Mouse (Mus musculus) heart, postnatal 10 days (tissue): Measurements from ENCODE around the gene Mcur1. TPM values are rescaled to one million over a fixed set of nuclear protein-coding genes. Genes with fewer than 3 reads are reported as not detected.

Experiments used
- DNase-seq, 2 experiments: peaks; one replicate each; pipeline ENCODE4 v3.0.0; 2021
- intact Hi-C: fragments of 180-260 bp; cut with DNase I; formaldehyde crosslinking; loops from one replicate; pipeline ENCODE4 v1.15.1; 2025
- total RNA-seq, 2 experiments: library from RNA; stranded (reverse); gene quantifications; 2 replicates each; pipeline ENCODE4 v1.2.3; 2021

Gene Mcur1
- total RNA-seq = 10 to 100 TPM; 43.3 to 47.3 TPM

- intact Hi-C loops = loop anchor here (2.0 to 5.0 kb wide), 2 partner anchors 79 to 138 kb away; partner anchors contain the start of gene Ranbp9
- peak; percentile 96 to 97 for DNase-seq
These were observed at the start of gene Mcur1 for GRCm38 (mm10) chr13:43559711-43560457. Gene Mcur1, minus strand, starts transcription at chr13:43560191.

GRCm38 (mm10) chr13:43608854-43609253, 48.9 kb upstream of the Mcur1 start:
- no peak for DNase-seq
- intact Hi-C loops = no loop called here

- intact Hi-C loops = loop anchor here (5.0 kb wide), 1 partner anchor 74 kb away; no protein-coding TSS in a partner anchor
- DNase-seq = peak; percentile 34 to 42
These were observed 43.1 kb upstream of the Mcur1 start for GRCm38 (mm10) chr13:43603042-43603441.

- intact Hi-C loops = loop anchor here (5.0 kb wide), 1 partner anchor 75 kb away; no protein-coding TSS in a partner anchor
- no peak for DNase-seq
These were observed 42.4 kb upstream of the Mcur1 start for GRCm38 (mm10) chr13:43602440-43602839.

DNA sequence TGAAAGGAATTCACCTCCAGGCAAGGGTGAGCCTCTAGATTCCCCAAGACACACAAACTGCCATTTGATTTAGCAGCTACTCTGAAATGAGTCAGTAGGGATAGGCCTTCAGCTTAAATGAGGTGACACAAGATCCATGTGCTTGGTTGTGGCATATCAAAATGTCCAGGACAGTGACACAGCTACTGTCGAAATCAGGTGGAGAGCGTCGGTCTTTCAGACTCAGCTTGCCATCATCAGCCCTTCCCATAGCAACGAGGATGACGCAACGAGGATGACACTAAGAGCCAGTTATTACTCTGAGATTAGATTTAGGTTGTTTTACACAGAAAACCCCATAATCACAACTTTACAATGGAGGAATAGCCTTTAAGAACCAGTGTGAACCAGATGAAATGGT, 41.0 kb upstream of the Mcur1 start:
- DNase-seq = no peak
- intact Hi-C loops = loop anchor here (5.0 kb wide), 1 partner anchor 76 kb away; no protein-coding TSS in a partner anchor

GRCm38 (mm10) chr13:43595896-43596295, 35.9 kb upstream of the Mcur1 start:
- intact Hi-C loops = loop anchor here (1.0 to 10.0 kb wide), 3 partner anchors 129 to 1379 kb away; no protein-coding TSS in a partner anchor
- peak; percentile 75 to 80 for DNase-seq

DNA sequence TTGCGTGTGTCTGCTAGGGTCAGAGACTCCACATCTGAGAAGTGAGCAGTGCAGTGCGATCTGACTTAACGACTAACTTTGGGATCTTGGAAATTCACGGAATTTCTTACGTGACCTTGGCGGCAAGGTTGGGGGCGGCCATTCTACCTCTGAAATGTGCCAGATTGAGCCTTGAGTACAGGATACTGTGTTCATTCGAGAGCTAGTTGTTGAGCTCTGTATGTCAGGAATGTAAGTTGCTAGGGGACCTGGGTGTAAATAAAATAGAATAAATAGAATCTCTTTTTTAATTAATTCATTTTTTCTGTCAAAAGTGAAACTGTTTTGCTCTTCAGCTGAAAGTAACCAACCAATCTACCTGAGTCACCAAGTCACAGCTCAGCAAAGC, 32.7 kb upstream of the Mcur1 start:
- intact Hi-C loops = loop anchor here (10.0 kb wide), 1 partner anchor 1382 kb away; no protein-coding TSS in a partner anchor
- no peak for DNase-seq

GRCm38 (mm10) chr13:43591828-43592680, 32.1 kb upstream of the Mcur1 start:
- intact Hi-C loops = loop anchor here (10.0 kb wide), 1 partner anchor 1383 kb away; no protein-coding TSS in a partner anchor
- no peak for DNase-seq

DNA sequence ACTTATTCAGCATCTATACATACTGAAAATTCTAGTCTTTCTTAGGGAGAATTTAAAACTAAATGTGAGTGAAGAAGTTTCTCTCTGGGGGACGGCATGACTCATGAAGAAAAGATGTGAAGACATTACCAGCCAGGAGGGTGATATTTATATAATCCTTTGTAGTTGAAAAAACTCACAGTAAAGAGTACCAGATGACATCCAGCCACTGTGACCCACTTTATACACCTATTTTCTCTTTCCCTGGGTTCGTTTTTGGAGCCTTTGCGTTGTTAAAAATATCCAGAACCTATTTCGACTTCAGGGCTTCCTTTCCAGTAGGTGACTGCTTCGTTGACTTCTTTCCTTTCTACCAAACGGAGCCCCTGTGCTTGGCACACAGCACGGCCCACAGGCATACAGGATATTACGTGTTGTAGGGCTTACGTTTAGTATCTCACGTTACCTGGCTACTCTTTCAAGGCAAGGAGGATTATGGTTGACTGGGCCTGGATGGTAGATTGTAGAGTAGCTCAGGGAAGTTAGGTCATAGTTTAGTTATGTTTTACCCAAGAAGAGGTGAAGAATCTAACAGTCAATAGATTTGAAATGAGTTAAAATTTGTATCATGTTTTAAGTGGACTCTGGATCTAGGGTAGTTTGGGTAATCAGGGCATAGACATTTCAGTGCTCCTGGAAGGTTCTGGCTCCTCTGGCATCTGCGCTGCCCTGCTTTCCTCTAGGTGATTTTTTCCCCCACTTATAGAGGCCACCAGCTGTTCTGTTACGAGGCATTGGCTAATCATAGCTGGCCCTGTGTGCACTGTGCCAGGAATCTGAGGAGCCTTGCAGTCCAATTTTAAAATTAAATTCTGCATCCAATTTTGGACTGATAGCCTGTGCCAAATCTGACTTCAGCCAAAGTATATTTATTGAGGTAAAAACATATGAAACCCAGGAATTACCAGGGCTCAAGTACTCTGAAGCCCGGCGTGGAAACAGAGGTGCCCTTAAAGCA, 28.2 kb upstream of the Mcur1 start:
- intact Hi-C loops = no loop called here
- DNase-seq = peak; percentile 41 to 48

DNA sequence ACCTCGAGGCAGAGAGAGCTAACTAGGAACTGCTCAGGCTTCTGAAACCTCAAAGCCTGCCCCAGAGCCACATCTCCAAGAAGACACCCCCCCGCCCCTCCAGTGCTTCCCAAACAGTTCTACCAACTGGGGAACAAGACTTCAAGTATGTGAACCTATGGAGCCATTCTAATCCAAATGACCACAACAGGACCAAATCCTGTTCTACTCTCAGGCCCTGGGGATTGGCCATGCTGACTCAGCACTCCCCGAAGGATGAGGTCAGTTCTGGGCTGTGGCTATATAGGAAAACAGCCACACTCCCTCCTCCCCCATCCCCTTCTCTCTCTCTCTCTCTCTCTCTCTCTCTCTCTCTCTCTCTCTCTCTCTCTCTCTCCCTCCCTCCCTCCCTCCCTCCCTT, 27.0 kb upstream of the Mcur1 start:
- intact Hi-C loops = no loop called here
- no peak for DNase-seq

DNA sequence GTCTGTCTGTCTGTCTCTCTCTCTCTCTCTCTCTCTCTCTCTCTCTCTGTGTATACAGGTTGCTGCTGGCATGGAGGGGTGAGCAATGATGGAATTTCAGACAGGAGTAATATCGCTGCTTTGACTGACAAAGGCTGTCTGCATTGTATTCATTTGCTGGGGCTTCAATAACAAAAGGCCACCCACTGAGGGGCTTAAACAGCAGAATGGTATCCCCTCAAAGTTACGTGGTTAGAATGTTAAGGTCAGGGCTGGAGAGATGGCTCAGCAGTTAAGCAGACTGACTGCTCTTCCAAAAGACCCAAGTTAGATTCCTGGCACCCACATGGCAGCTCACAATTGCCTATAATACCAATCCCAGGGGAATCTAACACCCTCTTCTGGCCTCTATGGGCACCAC, 25.3 kb upstream of the Mcur1 start:
- no peak for DNase-seq
- intact Hi-C loops = no loop called here

DNA sequence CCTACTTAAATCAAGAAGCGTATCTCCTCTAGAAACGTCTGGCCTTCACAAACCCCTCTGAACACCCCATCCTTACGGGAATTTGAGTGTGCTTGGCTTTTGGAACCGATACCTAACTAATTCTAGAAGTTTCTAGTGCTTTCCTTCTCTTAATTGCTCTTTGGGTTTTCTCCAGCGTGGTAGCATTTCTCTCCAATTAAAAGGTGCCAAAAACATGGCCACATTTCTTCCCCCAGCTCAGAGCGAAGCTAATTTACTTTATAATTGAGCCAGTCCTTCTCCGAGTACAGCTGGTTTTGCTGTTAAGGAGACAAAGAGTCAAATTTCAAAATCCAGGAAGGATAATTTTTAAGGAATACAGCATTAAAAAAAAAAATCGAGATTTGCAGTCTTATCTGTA, 23.5 kb upstream of the Mcur1 start:
- intact Hi-C loops = no loop called here
- no peak for DNase-seq

- no peak for DNase-seq
- intact Hi-C loops = no loop called here
These were observed 23.0 kb upstream of the Mcur1 start for GRCm38 (mm10) chr13:43582961-43583360.

DNA sequence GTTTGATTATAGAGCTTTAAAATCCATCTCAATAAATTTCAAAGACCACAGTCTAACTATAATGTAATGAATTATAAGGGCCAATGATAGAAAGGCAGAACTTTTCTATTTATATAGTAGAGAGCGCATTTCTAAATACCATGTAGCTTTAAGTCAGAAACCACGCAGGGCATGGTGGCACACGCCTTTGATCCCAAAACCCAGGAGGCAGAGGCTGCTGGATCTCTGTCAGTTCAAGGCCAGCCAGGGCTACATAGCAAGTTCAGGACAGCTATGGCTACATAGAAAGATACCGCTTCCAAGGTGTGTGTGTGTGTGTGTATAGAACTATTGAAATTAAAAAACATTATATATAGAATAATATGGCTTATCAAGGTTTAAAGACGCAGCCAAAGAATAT, 20.7 kb upstream of the Mcur1 start:
- DNase-seq = no peak
- intact Hi-C loops = no loop called here

- peak; percentile 56 to 72 for DNase-seq
- intact Hi-C loops = no loop called here
These were observed 19.7 kb upstream of the Mcur1 start for GRCm38 (mm10) chr13:43579740-43580139.

DNA sequence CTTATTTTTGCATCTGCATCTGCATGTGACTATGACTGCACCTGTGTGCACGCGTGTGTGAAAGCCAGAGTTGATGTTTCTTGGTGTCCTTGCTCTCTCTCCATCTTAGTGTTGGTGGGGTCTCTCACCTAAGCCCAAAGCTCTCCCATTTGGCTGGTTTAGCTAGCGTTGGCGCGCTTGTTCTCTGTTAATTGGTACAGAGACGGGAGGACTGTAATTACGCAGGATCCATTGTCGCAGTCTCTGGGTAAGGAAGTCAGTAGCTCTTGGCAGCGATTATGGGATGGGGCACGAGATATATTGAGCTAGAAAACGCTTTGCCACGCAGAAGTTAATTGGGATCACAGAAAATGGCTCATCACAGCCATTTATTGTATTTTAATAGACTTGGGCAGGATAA, 17.8 kb upstream of the Mcur1 start:
- intact Hi-C loops = no loop called here
- DNase-seq = no peak

DNA sequence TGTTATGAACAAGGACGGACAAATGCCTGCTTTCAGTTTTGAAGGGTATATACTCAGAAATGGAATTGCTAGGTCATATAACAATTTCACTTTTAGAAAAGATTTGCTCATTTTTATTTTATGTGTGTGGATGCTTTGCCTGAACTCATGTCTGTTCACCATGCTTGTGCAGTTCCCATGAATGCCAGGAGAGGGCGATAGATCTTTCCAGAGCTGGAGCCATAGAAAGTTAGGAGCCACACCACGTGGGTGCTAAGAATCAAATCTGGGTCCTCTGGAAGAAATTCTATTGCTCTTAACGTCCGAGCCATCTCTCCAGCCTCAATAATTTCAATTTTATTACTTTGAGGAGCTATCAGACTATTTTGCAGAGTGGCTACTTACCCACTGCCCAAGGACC, 17.3 kb upstream of the Mcur1 start:
- intact Hi-C loops = no loop called here

DNA sequence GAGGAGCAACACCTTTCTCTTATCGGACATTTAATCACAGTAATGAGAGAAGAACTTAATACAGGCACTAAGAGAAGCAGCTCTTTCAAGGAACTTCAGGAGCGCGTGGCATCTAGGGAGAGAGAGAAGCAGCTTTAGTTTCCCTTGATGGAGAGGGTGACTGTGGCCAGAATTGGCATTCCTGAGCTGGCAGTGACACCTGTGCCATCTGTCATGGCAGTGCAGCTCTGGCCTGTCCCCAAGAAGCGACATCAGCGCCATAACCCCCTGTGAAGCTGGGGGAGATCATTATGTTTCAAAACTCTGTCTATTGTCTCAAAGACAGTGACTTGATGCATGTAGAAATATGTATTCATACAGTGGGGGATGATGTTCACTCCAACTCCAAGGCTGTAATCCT, 15.4 kb upstream of the Mcur1 start:
- no peak for DNase-seq
- intact Hi-C loops = no loop called here

More for the DNA sequence above, 17.3 kb upstream of the Mcur1 start:
- DNase-seq = no peak

DNA sequence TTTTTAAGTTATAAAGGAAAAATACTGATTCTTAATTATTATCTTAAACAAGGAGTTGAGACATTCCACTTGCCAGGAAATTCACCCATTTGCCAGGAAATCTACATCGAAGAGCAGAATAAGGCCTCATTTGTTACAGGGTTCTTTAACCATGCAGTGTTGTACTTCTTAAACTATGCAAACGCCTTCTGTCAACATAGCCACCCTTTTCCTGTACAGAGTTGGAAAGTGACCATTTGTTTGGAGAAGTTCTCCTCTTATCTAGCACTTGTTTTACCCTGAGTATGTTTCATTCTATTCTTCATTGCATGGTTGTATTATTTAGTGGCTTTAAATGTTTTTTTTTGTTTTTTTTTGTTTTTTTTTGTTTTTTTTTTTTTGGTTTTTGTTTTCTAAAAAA, 14.0 kb upstream of the Mcur1 start:
- intact Hi-C loops = no loop called here
- no peak for DNase-seq
